Mouse (Mus musculus) embryonic facial prominence, embryonic 14.5 days (tissue): ENCODE measurements at regions not wholly inside any gene's neighbourhood (a gene's known extent, or its start where the extent isn't known, plus 50 kb on each side); places are given as distances from the start of the nearest gene placed in this dataset.
"Not testable (repeated sequence)": the region's sequence is repeated elsewhere in the genome, so short reads cannot be mapped to it uniquely, and the experiment has no call there.

Experiments
- ATAC-seq: fragments of 200-750 bp; cut with Nextera tagmentation; 2 replicates; pipeline ENCODE4 v1.8.0; 2017; ENCODE audit warnings: low read depth, moderate number of reproducible peaks, moderate TSS enrichment
- DNase-seq: peaks from one replicate; pipeline ENCODE4 v3.0.0-alpha.2; 2015; ENCODE audit warnings: low spot score
- H3K27ac ChIP-seq: fragments of 300-500 bp; sonication (generic); replicated peaks from 2 replicates; pipeline ENCODE4 v1.5.1; 2014; ENCODE audit warnings: low read depth, mild to moderate bottlenecking, low read length, moderate library complexity
- H3K27me3 ChIP-seq: fragments of 300-500 bp; sonication (generic); replicated peaks from 2 replicates; pipeline ENCODE4 v1.6.1; 2014; ENCODE audit warnings: low read length; ENCODE audit not compliant: control insufficient read depth, insufficient read depth
- H3K36me3 ChIP-seq: fragments of 300-500 bp; sonication (generic); 2 replicates; pipeline ENCODE4 v1.6.1; 2014; ENCODE audit warnings: low read length, mixed read lengths; ENCODE audit not compliant: control insufficient read depth, insufficient read depth
- H3K4me1 ChIP-seq: fragments of 300-500 bp; sonication (generic); 2 replicates; pipeline ENCODE4 v1.6.1; 2014; ENCODE audit warnings: antibody characterized with exemption, low read length; ENCODE audit not compliant: control insufficient read depth, insufficient read depth
- H3K4me2 ChIP-seq: fragments of 300-500 bp; sonication (generic); 2 replicates; pipeline ENCODE4 v1.6.1; 2014; ENCODE audit warnings: low read depth, mild to moderate bottlenecking, low read length, moderate library complexity, mixed read lengths
- H3K4me3 ChIP-seq: fragments of 300-500 bp; sonication (generic); 2 replicates; pipeline ENCODE4 v1.5.1; 2014; ENCODE audit warnings: low read depth, mild to moderate bottlenecking, low read length
- H3K9ac ChIP-seq: fragments of 300-500 bp; sonication (generic); 2 replicates; pipeline ENCODE4 v1.6.1; 2014; ENCODE audit warnings: low read depth, mild to moderate bottlenecking, low read length, moderate library complexity, mixed read lengths
- H3K9me3 ChIP-seq: fragments of 300-500 bp; sonication (generic); 2 replicates; pipeline ENCODE4 v1.6.1; 2016; ENCODE audit warnings: low read length; ENCODE audit not compliant: control insufficient read depth
- WGBS: fragments of 180-500 bp; shearing (Covaris S2); extraction: QIAGEN DNeasy Blood & Tissue Kit; methylation state at CpG from one replicate; pipeline ENCODE4 v1.1.7; 2014; 5-methylcytosine and 5-hydroxymethylcytosine counted together

GRCm38 (mm10) chr1:47130031-47130430, 237.4 kb upstream of the Slc39a10 start:
- not testable (repeated sequence) for H3K27me3 ChIP-seq, H3K27ac ChIP-seq, DNase-seq, H3K36me3 ChIP-seq, H3K9me3 ChIP-seq, H3K4me1 ChIP-seq, ATAC-seq, H3K9ac ChIP-seq, H3K4me2 ChIP-seq, H3K4me3 ChIP-seq

GRCm38 (mm10) chr1:47119636-47120035, 227.0 kb upstream of the Slc39a10 start:
- Histone ChIP-seq H3K27ac (no peak overlapping the region), H3K9me3 (no peaks in the 10 kb centered on the region), H3K4me1 (no peaks in the 10 kb centered on the region), H3K27me3 (no peaks in the 10 kb centered on the region), H3K36me3 (no peaks in the 10 kb centered on the region), H3K9ac (no peak overlapping the region), H3K4me3 (no peak overlapping the region), H3K4me2 (no peak overlapping the region)
- no peak for ATAC-seq
- 83% methylated on average over 1 of the region's 1 CpGs for WGBS
- no peak for DNase-seq

- H3K9ac ChIP-seq, H3K27me3 ChIP-seq, H3K27ac ChIP-seq, H3K36me3 ChIP-seq, ATAC-seq, H3K9me3 ChIP-seq, H3K4me2 ChIP-seq, H3K4me1 ChIP-seq, H3K4me3 ChIP-seq, DNase-seq: not testable (repeated sequence)
- WGBS: 94% methylated on average over 4 of the region's 4 CpGs
Observed at GRCm38 (mm10) chr1:47116681-47117080, 224.0 kb upstream of the Slc39a10 start.

GRCm38 (mm10) chr1:47112494-47112893, 219.8 kb upstream of the Slc39a10 start:
- Histone ChIP-seq H3K9ac (no peak overlapping the region), H3K36me3 (no peaks in the 10 kb centered on the region), H3K27ac (no peak overlapping the region), H3K4me2 (no peak overlapping the region), H3K4me1 (no peaks in the 10 kb centered on the region), H3K9me3 (no peaks in the 10 kb centered on the region), H3K27me3 (no peaks in the 10 kb centered on the region), H3K4me3 (no peak overlapping the region)
- 83% methylated on average over 1 of the region's 1 CpGs for WGBS
- no peak for ATAC-seq
- DNase-seq: no peak

GRCm38 (mm10) chr1:47104055-47104454, 211.4 kb upstream of the Slc39a10 start:
- Histone ChIP-seq H3K36me3 (no peaks in the 10 kb centered on the region), H3K9ac (no peak overlapping the region), H3K27me3 (no peaks in the 10 kb centered on the region), H3K4me1 (no peaks in the 10 kb centered on the region), H3K27ac (no peak overlapping the region), H3K9me3 (no peaks in the 10 kb centered on the region), H3K4me3 (no peak overlapping the region), H3K4me2 (no peak overlapping the region)
- DNase-seq (no peak), ATAC-seq (no peak)
- 67% methylated on average over 4 of the region's 4 CpGs for WGBS

GRCm38 (mm10) chr1:47103321-47103988, 210.8 kb upstream of the Slc39a10 start:
- DNase-seq (no peak), ATAC-seq (no peak)
- Histone ChIP-seq H3K27ac (no peak overlapping the region), H3K4me3 (no peak overlapping the region), H3K9ac (no peak overlapping the region), H3K4me2 (no peak overlapping the region), H3K4me1 (no peaks in the 10 kb centered on the region), H3K36me3 (no peaks in the 10 kb centered on the region), H3K9me3 (no peaks in the 10 kb centered on the region), H3K27me3 (no peaks in the 10 kb centered on the region)
- WGBS: 82% methylated on average over 6 of the region's 6 CpGs

GRCm38 (mm10) chr1:47097084-47097996, 204.7 kb upstream of the Slc39a10 start:
- H3K9ac ChIP-seq: no peak overlapping the region
- H3K4me3 ChIP-seq: no peak overlapping the region
- H3K27me3 ChIP-seq: no peaks in the 10 kb centered on the region
- H3K27ac ChIP-seq: no peak overlapping the region
- DNase-seq (no peak), ATAC-seq (no peak)
- H3K36me3 ChIP-seq: no peaks in the 10 kb centered on the region
- H3K9me3 ChIP-seq: no peaks in the 10 kb centered on the region
- H3K4me2 ChIP-seq: no peak overlapping the region
- no peaks in the 10 kb centered on the region for H3K4me1 ChIP-seq
- 71% methylated on average over 7 of the region's 7 CpGs for WGBS

- ATAC-seq (no peak), DNase-seq (peak; percentile 38)
- Histone ChIP-seq H3K27me3 (no peaks in the 10 kb centered on the region), H3K9ac (no peak overlapping the region), H3K4me2 (no peak overlapping the region), H3K27ac (no peak overlapping the region), H3K36me3 (no peaks in the 10 kb centered on the region), H3K4me3 (no peak overlapping the region), H3K4me1 (no peaks in the 10 kb centered on the region), H3K9me3 (no peaks in the 10 kb centered on the region)
- 18% methylated on average over 3 of the region's 3 CpGs for WGBS
Observed at GRCm38 (mm10) chr1:47094498-47094897, 201.8 kb upstream of the Slc39a10 start.
